Mouse (Mus musculus): ENCODE results near the gene Anapc1. TPM values are rescaled to one million over a fixed set of nuclear protein-coding genes. Genes with fewer than 3 reads are reported as not detected.
A peak's percentile ranks its signal among the peaks of the same experiment; 100 is the strongest.

Gene Anapc1
- 10 to 100 TPM; 40.2 to 43.2 TPM for total RNA-seq (2021)

GRCm38 (mm10) chr2:128686921-128687557, at the start of gene Anapc1:
Anapc1 (minus strand) TSS chr2:128687391.
- intact Hi-C loops (cut with DNase I), result no loop called here
- DNase-seq (ENCODE audit: low spot score), result peak; percentile 74

DNA sequence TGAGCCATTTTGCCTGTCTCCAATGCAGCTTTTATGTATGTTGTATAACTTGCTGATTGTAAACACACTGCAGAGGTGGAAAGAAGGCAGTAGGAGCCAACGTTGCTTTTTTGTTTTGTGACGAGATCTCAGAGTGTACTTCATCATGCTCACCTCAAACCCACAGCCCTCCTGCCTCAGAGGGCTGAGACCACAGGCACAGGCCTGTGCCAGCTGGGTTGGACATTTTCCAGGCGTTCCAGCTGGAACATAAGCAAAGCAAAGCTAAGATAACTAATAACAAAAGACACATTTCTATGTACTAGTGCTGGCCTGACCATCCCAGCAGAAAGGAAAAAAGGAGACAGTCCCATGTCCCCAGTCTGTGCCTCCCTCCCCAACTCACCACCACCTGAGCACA, 47.9 kb upstream of the Anapc1 start:
- intact Hi-C loops (cut with DNase I), result no loop called here
- DNase-seq (ENCODE audit: low spot score), result no peak

GRCm38 (mm10) chr2:128731951-128732350, 44.8 kb upstream of the Anapc1 start:
- DNase-seq (ENCODE audit: low spot score), result no peak
- intact Hi-C loops (cut with DNase I), result no loop called here

DNA sequence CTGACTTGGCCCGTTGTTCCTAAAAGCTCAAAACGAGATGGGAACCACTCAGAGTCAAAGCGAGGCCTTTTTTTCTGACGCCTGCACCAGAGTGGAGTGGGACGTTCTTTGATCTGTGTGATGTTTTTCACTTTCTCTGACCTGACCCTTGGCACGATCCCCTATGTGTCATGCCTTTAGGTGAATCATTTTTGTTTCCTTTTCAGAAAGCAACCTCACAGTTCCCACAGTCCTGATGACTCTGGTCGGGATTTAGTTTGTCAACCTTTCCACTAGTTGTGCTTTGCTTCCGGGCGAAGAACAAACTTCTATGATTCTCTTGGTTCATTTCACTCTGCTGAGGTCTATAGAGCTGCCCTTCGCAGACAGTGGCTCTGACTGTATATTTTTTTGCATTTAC, 44.3 kb upstream of the Anapc1 start:
- intact Hi-C loops (cut with DNase I), result no loop called here
- no peak for DNase-seq (ENCODE audit: low spot score)

GRCm38 (mm10) chr2:128729141-128729540, 42.0 kb upstream of the Anapc1 start:
- intact Hi-C loops (cut with DNase I), result no loop called here

DNA sequence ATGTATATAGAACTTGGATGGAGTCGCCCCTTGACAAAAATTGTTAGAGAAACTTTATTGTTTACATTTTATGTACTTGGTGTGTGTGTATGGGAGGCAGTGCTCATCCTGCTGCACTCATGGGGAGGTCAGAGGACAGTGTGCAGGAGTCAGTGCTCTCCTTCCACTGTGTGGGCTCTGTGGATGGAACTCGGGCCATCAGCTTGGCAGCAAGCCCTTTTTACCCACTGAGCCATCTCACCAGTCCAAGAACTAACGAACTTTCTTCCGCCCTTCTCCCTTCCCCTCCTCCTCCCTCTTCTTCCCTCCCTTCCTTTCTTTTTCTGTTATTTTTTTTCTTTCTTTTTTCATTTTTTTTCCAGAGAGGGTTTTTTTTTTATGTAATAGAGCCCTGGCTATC, 40.9 kb upstream of the Anapc1 start:
- intact Hi-C loops (cut with DNase I), result no loop called here
- no peak for DNase-seq (ENCODE audit: low spot score)

More at GRCm38 (mm10) chr2:128729141-128729540, 42.0 kb upstream of the Anapc1 start:
- DNase-seq (ENCODE audit: low spot score), result no peak

DNA sequence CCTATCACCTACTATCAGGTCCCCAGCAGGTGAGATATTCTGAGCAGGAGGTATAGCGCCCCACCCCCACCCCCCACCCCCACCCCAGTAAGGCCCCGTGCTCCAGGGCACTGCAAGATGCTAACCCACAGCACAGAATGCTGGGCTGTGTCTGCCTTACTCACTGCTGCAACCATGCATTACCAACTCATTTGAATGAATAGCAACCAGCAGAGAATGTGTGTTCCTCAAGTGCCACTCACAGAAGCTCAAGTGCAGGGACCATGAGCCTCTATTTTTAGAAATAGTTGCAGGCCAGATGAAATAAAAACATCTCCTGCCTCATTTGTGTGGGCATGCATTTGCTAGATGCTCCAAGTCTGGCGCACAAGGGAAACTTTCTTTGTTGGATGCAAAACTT, 40.4 kb upstream of the Anapc1 start:
- intact Hi-C loops (cut with DNase I), result no loop called here
- DNase-seq (ENCODE audit: low spot score), result no peak

GRCm38 (mm10) chr2:128726626-128727025, 39.4 kb upstream of the Anapc1 start:
- intact Hi-C loops (cut with DNase I), result no loop called here
- DNase-seq (ENCODE audit: low spot score), result no peak

GRCm38 (mm10) chr2:128726067-128726466, 38.9 kb upstream of the Anapc1 start:
- intact Hi-C loops (cut with DNase I), result no loop called here
- no peak for DNase-seq (ENCODE audit: low spot score)

DNA sequence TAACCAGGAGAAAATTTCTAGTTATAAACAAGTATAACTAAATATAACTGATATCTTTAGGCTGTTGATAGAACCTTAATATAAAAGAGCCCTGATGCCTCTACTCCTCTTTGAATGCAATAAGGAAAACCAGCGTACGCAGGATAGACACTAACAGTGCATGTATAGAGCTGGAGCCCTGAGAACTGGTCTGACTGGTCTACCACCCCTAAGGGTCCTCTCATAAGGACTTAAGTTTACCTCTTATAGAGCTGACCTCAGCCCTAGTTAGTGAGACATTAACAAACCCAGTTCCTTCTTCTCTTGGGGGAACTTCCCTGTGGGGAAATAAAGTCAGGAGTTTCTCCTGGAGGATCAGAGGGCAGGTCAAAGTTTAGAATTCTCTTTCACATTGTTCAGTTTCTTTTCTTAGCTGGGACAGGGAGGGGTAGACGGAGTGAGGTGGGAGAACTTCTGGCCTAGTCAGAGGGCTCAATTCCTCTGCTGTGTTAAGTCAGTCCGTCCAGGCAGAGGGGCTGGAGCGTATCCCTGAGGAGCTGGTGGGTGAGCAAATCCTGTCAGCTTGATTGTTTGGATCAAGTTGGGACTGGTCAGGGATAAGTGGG, 35.0 kb upstream of the Anapc1 start:
- intact Hi-C loops (cut with DNase I), result no loop called here
- DNase-seq (ENCODE audit: low spot score), result no peak

GRCm38 (mm10) chr2:128719380-128719779, 32.2 kb upstream of the Anapc1 start:
- intact Hi-C loops (cut with DNase I), result no loop called here
- no peak for DNase-seq (ENCODE audit: low spot score)

DNA sequence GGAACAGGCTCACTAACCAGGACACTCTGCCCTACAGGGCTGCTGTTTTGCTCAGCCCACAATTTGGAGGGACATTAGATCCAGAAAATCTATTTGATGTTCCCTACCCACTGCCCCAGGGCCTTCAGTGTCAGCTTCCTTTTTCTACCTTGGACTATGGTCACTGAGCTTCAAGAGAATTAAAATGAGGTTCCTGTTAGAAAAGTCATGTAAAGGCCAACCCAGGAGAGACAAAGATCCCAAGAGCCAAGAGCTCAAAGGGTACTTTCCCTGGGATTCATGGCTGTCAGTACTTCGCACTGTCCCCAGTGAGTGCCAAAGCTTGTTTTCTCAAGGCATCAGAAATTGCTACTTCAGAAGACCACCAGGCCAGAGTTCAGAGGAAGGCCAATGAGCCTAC, 28.8 kb upstream of the Anapc1 start:
- intact Hi-C loops (cut with DNase I), result no loop called here
- DNase-seq (ENCODE audit: low spot score), result no peak

GRCm38 (mm10) chr2:128714724-128715241, 27.6 kb upstream of the Anapc1 start:
- DNase-seq (ENCODE audit: low spot score), result no peak
- intact Hi-C loops (cut with DNase I), result no loop called here

DNA sequence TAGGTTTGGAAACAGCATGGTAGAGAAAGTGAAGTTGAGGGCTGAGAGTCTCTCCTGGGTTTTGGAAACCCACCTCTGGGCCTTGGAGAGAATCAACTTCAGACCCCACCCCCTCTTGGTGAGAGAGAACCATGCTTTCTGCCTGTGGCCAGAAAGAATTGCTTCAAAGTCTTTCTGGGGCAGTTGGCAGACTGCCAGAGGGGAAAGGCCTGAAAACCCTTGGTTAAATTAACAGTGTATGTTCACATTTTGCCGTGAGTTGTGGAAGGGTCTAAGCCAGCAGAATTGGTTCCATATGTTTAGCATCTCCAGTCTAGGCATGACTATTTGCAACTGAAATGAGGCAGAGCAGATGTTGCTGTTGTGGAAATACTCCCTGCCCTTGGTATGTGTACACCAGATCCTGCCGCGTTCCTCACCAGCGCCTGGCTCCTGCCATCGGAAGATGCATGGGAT, 26.4 kb upstream of the Anapc1 start:
- intact Hi-C loops (cut with DNase I), result no loop called here
- DNase-seq (ENCODE audit: low spot score), result no peak

DNA sequence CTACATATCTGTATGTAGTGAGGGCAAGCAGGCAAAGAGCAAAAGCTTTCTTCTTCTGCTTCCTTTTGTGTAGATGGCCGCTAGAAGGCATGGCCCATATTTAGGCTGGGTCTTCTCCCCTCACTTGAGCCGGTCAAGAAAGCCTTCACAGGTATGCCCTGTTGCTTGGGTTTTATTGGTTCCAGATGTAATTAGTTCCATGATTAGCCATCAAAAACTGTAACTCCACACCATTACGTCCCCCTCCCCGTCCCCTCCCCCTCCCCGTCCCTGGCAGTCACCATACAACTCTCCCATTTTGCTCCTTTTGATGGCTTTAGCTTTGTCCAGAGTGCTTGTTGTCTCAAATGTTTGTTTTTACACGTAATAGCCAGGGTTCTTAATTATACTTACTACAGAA, 25.7 kb upstream of the Anapc1 start:
- no peak for DNase-seq (ENCODE audit: low spot score)
- intact Hi-C loops (cut with DNase I), result loop anchor here (1.0 kb wide), 1 partner anchor 11 kb away; no protein-coding TSS in a partner anchor

DNA sequence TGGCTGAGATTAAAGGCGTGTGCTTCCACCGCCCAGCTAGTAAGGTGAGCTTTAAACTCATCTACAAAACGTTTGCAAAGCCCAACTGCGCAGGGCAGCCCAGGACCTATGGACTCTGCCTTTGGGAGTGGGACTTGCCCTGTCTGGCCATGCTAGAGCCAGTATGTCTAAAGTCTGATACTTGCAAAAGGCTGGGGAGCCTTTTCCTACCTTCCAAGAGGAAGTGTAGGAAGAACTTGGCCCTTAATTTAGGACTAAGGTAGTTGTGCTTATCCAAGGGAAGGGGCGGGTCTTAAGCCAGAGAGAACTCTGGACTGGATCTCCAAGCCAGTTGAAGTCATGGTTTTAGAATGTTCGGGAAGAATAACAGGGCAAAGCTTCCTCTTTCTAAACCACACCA, 23.4 kb upstream of the Anapc1 start:
- intact Hi-C loops (cut with DNase I), result no loop called here
- no peak for DNase-seq (ENCODE audit: low spot score)

- intact Hi-C loops (cut with DNase I), result no loop called here
- DNase-seq (ENCODE audit: low spot score), result no peak
These were observed 22.1 kb upstream of the Anapc1 start for GRCm38 (mm10) chr2:128709264-128709663.

DNA sequence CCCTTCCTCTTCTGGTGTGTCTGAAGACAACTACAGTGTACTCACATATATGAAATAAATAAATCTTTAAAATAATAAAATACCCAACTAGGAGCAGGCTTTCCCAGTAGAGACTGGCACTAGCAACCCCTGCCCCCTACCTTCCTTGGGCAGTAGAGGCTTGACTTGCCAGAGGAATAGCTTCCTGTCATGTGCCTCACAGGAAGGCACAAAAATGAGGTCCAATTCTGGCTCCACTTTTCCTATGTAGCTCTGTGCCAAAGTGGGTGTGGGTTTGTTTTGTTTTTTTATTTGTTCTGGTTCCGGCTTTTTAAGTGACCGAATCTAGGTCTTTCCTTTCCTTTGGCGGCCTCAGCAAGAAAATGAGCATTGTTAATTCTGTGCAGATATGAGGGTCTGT, 17.3 kb upstream of the Anapc1 start:
- intact Hi-C loops (cut with DNase I), result loop anchor here (5.0 kb wide), 1 partner anchor 48 kb away; no protein-coding TSS in a partner anchor

DNA sequence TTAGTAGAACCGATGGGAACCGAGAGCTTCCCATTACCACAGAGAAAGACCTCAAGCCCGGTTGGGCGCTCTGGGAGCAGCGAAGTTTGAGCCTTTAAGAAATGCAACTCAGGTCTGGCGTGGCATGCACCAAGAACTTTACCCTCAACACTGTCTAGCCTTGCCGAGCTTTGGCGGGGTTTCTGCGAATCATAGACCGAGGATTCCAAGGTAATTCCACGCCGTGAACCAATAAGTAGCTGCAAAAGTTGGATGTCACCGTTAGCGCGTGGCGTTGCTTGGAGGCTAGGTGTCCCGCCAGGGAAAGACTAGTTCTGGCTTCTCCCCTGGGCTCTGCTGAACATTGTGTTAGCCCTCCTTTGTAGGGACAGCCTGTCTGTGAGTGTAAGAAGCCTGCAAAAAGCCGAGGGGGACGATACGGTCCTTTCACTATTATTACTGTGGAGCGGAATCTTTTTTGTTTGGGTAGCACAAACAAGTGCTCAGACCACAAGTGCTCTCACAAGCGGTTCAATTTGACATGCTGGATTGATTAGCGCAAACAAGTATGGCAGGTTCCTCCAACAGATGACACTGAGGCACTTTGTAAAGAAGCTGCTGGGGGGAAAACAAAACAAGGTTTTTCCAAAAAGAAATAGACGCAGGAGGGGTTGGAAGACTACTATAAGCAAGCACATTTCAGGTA, 12.2 kb upstream of the Anapc1 start:
- intact Hi-C loops (cut with DNase I), result loop anchor here (2.0 to 5.0 kb wide), 2 partner anchors 61 to 248 kb away; no protein-coding TSS in a partner anchor
- peak; percentile 10 for DNase-seq (ENCODE audit: low spot score)

More for the DNA sequence above, 17.3 kb upstream of the Anapc1 start:
- peak; percentile 19 for DNase-seq (ENCODE audit: low spot score)

GRCm38 (mm10) chr2:128698693-128699181, 11.5 kb upstream of the Anapc1 start, which contains the start of gene Mertk:
Mertk (plus strand) TSS chr2:128698956.
- DNase-seq (ENCODE audit: low spot score), result peak; percentile 85
- intact Hi-C loops (cut with DNase I), result loop anchor here (1.0 to 5.0 kb wide), 3 partner anchors 62 to 249 kb away; no protein-coding TSS in a partner anchor

Data from heart, postnatal 25 days (tissue).